Mouse (Mus musculus) naive thymus-derived CD4-positive, alpha-beta T cell, adult 2 months (primary cell): ENCODE measurements at regions not wholly inside any gene's neighbourhood (a gene's known extent, or its start where the extent isn't known, plus 50 kb on each side); places are given as distances from the start of the nearest gene placed in this dataset.

Experiments
- DNase-seq: peaks from one replicate; pipeline ENCODE4 v3.0.0-alpha.2; 2011; ENCODE audit warnings: low read depth

GRCm38 (mm10) chr11:84638353-84638752 is 113.0 kb upstream of the Lhx1 start:
- no peak for DNase-seq

- no peak for DNase-seq
Measured at GRCm38 (mm10) chr11:84637268-84637667, 111.9 kb upstream of the Lhx1 start.

GRCm38 (mm10) chr11:84634990-84635389 is 109.7 kb upstream of the Lhx1 start:
- DNase-seq: no peak

GRCm38 (mm10) chr11:84633300-84633699 is 108.0 kb upstream of the Lhx1 start:
- no peak for DNase-seq

GRCm38 (mm10) chr11:84628111-84628510 is 102.8 kb upstream of the Lhx1 start:
- DNase-seq: no peak

GRCm38 (mm10) chr11:84627685-84628084 is 102.3 kb upstream of the Lhx1 start:
- no peak for DNase-seq

GRCm38 (mm10) chr11:84627259-84627658 is 101.9 kb upstream of the Lhx1 start:
- no peak for DNase-seq

GRCm38 (mm10) chr11:84624100-84624499 is 98.8 kb upstream of the Lhx1 start:
- no peak for DNase-seq

GRCm38 (mm10) chr11:84619713-84620112 is 94.4 kb upstream of the Lhx1 start:
- no peak for DNase-seq

- DNase-seq: peak; percentile 4
Measured at GRCm38 (mm10) chr11:84618576-84618975, 93.2 kb upstream of the Lhx1 start.

GRCm38 (mm10) chr11:84612982-84613720 is 87.8 kb upstream of the Lhx1 start:
- peak; percentile 3 for DNase-seq

- peak; percentile 4 for DNase-seq
Measured at GRCm38 (mm10) chr11:84611625-84611879, 86.2 kb upstream of the Lhx1 start.

- DNase-seq: no peak
Measured at GRCm38 (mm10) chr11:84610774-84611624, 85.7 kb upstream of the Lhx1 start.

- no peak for DNase-seq
Measured at GRCm38 (mm10) chr11:84604781-84605180, 79.4 kb upstream of the Lhx1 start.

- no peak for DNase-seq
Measured at GRCm38 (mm10) chr11:84599267-84599841, 74.0 kb upstream of the Lhx1 start.

GRCm38 (mm10) chr11:84597572-84598295 is 72.4 kb upstream of the Lhx1 start:
- no peak for DNase-seq

- no peak for DNase-seq
Measured at GRCm38 (mm10) chr11:84592715-84593339, 67.5 kb upstream of the Lhx1 start.

- DNase-seq: no peak
Measured at GRCm38 (mm10) chr11:84587107-84587506, 61.8 kb upstream of the Lhx1 start.

GRCm38 (mm10) chr11:84585626-84586025 is 60.3 kb upstream of the Lhx1 start:
- DNase-seq: no peak

- DNase-seq: no peak
Measured at GRCm38 (mm10) chr11:84578805-84579541, 53.6 kb upstream of the Lhx1 start.
